Mouse (Mus musculus) CD8-positive naive resting alpha-beta T cell, adult 2 months (primary cell): ENCODE results near the gene Ankle1.
"Not testable (repeated sequence)": the region's sequence is repeated elsewhere in the genome, so short reads cannot be mapped to it uniquely, and the experiment has no call there.

Experiments
- DNase-seq, 2 experiments: peaks; one replicate each; pipeline ENCODE4 v3.0.0; 2022; ENCODE audit warnings: low read depth in 2 of 2, low spot score in 2 of 2

Ankle1 gene

DNA sequence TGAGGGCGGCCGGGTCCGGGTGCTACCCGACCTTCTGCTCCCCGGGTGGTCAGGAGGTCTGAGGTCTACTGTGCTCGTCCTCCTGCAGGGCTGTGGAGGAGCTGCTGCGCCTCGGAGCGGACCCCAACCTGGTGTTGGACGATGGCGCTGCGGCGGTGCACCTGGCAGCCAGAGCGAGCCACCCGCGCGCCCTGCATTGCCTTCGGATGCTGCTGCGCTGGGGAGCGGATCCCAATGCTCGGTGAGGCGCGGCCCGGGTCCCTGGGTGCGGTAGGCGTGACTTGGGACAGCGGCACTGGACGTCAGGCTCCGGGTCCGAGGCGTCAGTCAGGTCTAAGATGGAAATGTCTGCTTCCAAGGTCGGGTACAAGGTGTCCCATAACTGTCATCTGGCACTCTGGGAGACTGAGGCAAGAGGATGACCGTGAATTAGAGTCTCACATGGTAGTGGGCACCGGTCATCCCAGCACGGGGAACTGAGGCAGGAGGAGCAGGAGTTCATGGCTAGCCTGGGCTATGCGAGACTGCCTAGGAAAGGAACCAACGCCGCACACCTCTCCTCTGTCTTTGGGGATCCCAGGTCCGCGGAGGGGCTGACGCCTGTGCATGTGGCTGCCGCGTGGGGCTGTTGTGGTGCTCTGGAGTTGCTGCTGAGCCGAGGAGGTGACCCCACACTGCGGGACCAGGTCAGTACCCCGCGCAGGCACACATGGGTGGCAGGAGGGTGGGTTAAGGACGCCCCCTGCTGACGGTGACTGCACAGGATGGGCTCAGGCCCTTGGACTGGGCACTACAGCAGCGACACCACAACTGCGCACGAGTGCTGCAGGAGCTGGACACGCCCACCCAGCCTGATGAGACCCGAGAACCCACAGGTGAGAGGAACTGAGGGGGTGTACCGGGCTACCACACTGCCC, 547 bp downstream of the Ankle1 start:
- DNase-seq: peak in 1 of 2 experiments; percentile 11

DNA sequence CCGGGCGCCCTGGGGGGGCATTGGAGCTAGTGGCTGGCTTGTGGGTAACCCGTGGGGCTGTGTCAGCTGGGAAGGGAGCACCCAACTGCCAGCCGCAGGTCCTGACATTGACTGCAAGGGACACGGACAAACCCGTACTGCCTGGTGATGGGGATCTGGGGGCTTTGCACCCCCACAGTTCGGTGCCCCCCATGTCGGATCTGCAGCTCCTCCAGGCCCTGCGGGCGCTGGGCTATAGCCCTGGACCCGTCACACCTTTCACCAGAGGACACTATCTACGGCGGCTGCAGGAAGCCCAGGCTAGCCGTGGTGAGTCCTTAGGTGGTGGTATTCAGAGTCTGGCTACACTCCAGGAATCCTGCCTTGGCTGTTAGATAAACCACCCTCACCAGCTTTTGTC, 1.6 kb downstream of the Ankle1 start:
- no peak for DNase-seq

DNA sequence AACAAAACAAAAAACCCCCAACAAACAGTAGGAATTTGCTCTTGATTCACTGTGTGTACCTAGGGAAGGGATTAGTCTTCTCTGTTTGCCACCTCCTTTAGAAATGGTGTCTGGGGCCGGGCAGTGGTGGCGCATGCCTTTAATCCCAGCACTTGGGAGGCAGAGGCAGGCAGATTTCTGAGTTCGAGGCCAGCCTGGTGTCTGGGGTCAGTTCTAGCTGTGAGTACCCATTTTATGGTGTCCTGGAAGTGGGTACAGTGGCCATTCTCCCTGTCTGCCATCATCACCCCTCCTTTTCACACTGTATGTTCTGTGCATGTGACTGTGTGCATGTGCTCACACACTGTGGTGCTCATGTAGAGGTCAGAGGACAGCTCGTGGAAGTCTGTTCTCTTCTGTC, 2.4 kb downstream of the Ankle1 start:
- no peak for DNase-seq

DNA sequence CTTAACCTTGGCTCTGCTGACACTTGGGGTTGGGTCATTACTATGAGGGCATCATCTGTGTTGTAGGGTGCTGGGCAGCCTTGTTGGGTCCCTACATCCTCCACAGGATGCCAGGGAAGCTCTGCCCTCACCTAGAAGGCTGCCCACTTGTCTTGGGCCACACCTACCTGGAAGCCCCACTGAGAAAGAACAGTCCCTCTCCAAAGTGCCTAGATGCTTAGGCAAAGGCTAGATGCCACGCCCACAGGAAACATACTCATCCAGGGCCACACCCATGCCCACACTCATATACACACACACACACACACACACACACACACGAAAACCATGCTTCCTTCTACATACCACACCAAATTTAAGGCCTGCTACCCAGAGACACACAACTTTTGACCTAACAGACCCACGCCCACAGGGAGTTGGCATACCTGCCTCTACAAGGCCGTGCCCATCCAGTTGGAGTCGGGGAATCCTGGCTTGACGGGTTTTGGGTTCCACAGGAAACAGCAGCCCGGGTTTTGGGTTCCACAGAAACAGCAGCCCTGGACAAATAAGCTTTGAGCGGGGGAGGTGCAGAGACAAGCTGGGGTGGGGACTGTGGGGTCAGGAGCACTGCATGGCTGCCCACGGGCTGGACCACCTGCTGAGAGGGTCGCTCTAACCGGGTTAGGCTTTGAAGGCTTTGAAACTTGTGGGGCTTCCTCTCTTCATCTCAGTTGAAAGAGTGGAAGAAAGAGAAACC, 5.9 kb downstream of the Ankle1 start:
- DNase-seq: peak in 1 of 2 experiments; percentile 20

DNA sequence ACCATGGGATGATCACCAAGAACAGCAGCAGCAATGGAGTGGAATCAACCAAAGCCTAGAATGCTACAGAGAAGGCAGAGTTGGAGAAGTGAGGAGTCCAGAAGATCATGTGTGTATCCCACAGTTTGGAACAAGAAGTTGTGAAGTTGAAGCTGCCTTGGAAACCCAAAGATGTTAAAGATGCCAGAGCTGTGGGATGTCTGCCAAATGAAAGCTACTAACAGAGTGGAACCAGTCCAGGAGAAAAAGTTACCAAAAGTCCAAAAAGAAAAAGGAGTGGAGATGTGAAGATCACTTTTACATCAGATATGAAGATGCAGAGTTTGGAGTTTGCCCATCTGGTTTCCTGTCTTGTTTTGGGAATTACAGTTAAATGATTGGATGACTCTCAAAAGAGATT, 16.3 kb downstream of the Ankle1 start:
- DNase-seq: no peak

DNA sequence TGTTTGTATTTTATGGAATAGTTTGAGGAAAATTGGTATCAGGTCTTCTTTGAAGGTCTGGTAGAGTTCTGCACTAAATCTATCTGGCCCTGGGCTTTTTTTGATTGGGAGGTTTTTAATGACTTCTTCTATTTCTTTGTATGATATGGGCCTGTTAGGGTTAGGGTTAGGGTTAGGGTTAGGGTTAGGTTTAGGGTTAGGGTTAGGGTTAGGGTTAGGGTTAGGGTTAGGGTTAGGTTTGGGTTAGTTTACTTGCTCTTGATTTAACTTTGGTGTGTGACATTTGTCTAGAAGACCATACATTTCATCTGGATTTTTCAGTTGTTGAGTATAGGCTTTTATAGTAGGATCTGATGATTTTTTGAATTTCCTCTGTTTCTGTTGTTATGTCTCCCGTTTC, 27.1 kb downstream of the Ankle1 start:
- not testable (repeated sequence) for DNase-seq

DNA sequence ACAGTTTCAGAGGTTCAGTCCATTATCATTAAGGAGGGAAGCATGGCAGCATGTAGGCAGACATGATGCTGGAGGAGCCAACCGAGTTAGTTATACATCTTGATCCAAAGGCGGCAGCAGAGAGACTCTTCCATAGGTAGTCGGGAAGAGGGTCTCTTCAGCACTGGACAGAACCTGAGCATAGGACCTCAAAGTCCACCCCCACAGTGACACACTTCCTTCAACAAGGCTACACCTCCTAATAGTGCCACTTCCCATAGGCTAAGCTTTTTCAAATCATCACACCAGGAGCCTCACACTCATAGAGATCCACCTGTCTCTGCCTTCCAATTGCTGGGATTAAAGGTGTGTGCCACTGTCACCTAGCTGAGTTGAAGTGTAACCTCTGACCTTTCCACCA, 31.2 kb downstream of the Ankle1 start:
- no peak for DNase-seq

DNA sequence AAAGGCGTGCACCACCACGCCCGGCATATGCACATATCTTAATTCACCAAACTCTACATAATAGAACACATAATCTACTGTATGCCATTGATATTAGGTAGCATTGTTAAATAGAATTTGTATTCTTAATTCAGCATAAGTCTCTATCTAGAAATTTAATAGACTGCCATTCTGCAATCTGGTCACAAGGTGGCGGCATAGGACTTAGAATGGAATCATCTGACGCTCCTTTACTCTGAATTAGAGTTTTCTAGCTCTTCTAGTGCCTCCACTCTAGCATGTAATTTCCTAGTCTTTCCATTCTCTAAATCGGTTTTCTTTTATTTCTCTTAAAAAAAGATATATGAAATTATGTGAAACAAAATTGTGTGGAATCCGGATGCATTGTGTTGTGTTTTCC, 35.6 kb downstream of the Ankle1 start:
- peak; percentile 56 to 65 for DNase-seq

DNA sequence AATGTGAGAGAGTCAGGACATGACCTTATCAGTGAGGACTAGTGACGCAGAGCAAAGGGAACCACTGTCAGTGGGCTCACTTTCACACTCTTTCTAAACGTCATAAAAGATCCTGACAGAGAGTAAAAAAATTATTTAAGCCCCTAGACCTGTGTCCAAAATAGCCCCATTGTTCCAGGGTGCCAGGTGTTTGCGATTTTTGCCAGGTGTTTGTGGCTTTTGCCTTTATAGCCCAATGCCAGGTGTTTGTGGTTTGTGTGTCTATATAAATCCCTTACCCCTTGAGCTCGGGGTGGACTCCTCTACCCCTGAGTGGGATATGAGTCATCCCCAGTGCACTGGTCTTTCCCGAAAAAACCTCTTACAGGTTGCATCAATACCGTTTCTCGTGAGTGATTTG, 39.3 kb downstream of the Ankle1 start:
- no peak for DNase-seq

DNA sequence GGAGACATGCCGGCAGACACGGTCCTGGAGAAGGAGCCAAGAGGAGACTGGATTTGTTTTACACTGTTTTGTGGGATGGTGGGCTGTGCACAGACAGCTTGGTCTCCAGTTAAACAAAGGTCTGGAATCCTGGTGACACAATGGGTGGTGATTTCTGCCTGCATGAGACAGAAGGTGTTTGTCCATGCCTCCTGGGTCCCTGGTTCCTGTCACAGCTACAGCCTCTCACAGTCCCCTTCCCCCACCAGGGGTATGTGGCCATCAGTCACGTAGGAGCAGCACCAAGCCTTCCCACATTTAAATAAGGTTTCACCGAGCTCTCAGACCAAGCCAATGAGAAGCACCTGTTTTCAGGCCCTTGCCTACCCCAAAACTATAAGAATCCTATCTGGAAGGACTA, 45.5 kb downstream of the Ankle1 start:
- DNase-seq: no peak

DNA sequence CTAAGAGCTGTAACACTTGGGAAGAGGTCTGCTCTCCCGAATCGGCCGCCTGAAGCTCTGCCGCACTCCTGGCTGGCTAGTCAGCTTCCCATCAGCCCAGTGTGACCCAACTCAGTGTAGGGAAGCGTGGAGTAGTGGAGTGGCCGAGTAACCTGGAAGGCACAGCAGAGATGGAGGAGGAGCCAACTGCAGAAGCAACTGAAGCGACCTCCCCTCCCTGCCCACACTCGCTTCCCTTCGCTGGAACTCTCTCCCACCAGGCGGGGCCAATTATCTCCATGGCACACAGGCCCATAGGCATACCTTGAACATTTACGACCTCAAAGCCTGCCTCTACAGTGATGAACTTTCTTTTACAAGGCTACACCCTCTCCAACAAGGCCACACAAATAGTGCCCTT, 46.0 kb downstream of the Ankle1 start:
- DNase-seq: no peak

DNA sequence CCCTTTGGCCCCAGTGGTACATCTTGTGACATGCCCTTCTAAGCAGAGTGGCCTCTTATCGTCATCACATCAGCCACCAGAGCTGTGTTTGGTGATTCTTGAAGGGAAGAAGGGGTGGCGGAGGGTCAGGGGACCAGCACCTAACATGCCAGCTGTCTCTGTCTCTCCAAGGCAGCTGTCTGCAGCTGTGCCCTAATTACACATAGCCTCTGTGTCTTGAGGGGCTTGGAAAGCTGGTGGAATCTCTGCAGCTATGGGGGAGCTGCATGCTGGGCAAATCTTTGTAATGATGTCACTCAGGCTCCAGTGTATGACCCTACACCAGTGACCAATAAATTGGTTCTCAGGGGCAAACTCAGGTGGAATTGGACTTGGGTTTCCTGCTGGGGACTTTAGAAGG, 46.9 kb downstream of the Ankle1 start:
- no peak for DNase-seq

DNA sequence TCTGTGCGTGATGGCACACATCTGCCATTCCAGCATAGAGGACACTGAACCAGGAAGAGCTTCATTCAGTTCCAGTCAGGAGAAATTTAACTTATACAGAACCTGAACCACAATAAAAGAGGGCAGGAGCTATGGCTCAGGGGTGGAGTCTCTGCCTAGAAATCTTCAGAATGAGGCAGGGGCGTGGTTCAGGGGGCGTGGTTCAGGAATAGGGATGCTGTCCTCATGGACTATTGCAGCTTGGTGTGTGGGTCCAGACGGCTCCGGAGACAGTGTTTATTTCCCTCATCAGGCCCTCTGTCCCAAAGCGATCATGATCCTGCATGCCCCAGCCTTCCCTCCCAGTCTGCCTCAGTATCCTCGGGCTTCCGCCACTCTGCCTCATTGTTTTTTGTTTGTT, 48.9 kb downstream of the Ankle1 start:
- DNase-seq: no peak

DNA sequence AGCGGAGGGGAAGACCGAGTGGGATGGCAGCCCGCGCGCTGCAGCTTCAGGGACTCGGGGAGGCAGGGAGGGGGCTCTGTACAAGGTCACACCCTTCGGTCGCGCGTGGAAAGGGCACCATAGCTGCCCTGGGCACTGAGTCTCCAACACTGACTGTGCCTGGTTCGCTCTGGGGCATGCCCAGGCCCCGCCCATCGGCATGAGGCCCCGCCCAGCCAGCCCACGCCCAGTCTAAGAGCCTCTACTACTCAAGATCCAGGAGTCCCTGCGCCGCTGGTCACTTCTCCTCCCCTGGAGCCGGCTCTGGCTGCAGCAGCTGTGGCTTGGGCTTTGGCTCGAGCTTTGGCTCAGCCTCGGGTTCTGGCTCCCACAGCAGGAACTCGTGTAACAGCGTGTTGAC, 51.1 kb downstream of the Ankle1 start:
- DNase-seq: no peak

DNA sequence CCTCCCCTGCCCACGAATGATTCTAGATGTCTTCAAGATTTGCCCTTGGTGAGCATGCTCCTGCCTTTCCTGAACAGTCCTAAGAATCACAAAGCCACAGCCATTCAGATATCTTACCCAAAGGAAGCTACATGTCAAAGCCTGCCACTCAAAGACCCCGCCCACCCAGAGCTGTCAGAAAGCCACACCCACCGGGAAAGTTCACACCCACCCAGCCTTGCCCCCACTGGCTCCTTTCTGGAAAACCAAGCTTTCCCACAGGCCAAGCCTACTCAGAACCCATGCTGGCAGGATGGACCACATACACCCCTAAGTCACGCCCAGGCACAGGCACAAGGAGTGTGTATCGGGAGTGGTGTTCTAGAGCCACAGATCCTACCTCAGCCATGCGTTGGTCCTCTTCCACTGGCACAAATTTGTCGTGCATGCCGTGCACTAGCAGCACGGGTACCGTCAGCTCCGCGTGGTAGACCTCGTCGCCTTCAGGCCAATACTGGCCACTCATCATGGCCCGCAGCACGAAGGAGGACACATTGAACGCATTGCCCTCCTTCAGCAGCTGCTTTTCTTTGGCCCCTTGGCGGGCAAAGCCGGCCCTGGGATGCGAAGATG, 52.0 kb downstream of the Ankle1 start:
- no peak for DNase-seq
